Comparison of ENCODE assay signal across 27 mouse cellular contexts in the genomic region with DNA sequence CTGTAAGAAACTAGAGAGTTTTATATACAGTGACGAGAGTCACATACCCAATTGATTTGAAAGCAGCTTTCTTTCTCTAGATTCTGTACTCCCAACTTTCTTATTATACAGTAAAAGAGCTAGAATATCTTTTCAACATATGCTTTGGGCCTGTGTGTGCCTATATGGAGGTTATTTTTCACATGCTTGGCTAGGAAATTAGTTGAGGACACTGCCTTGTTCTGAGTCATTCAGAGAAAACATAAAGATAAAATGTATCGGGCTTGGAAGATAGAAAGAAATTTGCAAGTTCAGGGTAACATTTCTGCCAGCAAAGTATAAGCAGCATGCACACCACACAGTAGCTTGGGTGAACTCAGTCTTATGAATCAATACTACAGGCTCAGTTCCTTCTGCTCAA.
DNase-seq lines count a peak whose midpoint lies in the region; ATAC-seq and TF ChIP-seq lines count a peak whose summit lies in the region.
"Had no signal": no experiment of that assay in that cellular context is flagged by ENCODE, and none has a peak within 500 bp of the region (broad histone marks: within the 10 kb centered on the region; RNA-seq: fewer than 3 reads in every experiment).

No protein-coding gene starts in this region.

- H3K4me3 ChIP-seq in heart, embryonic 10.5 days: no peak overlapping the region
- H3K4me3 ChIP-seq in heart, embryonic 13.5 days: no peak overlapping the region
- no peak overlapping the region for H3K4me3 ChIP-seq in heart, embryonic 16.5 days (ENCODE audit: low read length)
- no peak overlapping the region for H3K4me3 ChIP-seq in layer of hippocampus, adult 2 months
- H3K4me3 ChIP-seq: embryonic facial prominence, embryonic 10.5 days; embryonic facial prominence, embryonic 13.5 days; erythroblast, embryonic 14.5 days; forebrain, embryonic 12.5 days; forebrain, embryonic 15.5 days; gastrocnemius, adult 2 months; hindbrain, embryonic 12.5 days; hindbrain, embryonic 15.5 days had no signal

- peak overlapping the region; percentile 83 for H3K27ac ChIP-seq in heart, embryonic 10.5 days
- peak overlapping the region; percentile 80 for H3K27ac ChIP-seq in heart, embryonic 13.5 days (replicated peaks)
- H3K27ac ChIP-seq in heart, embryonic 16.5 days (ENCODE audit: low read length): peak overlapping the region; percentile 92
- H3K27ac ChIP-seq in layer of hippocampus, adult 2 months: no peak overlapping the region
- H3K27ac ChIP-seq: embryonic facial prominence, embryonic 10.5 days; embryonic facial prominence, embryonic 13.5 days; forebrain, embryonic 12.5 days; forebrain, embryonic 15.5 days; gastrocnemius, adult 2 months; hindbrain, embryonic 12.5 days; hindbrain, embryonic 15.5 days; kidney, postnatal 0 days had no signal

- intact Hi-C loops in heart, postnatal 36 days (cut with DNase I): loop anchor here (2.0 kb wide), 1 partner anchor 363 kb away; no protein-coding TSS in a partner anchor

- H3K9me3 ChIP-seq in heart, embryonic 10.5 days: no peaks in the 10 kb centered on the region
- no peaks in the 10 kb centered on the region for H3K9me3 ChIP-seq in heart, embryonic 13.5 days
- H3K9me3 ChIP-seq in heart, embryonic 16.5 days (replicated peaks; ENCODE audit: control insufficient read depth, low read length): no peaks in the 10 kb centered on the region
- H3K9me3 ChIP-seq: embryonic facial prominence, embryonic 10.5 days; embryonic facial prominence, embryonic 13.5 days; forebrain, embryonic 12.5 days; forebrain, embryonic 15.5 days; hindbrain, embryonic 12.5 days; hindbrain, embryonic 15.5 days had no signal

- no peaks in the 10 kb centered on the region for H3K27me3 ChIP-seq in heart, embryonic 10.5 days (ENCODE audit: insufficient read depth, poor library complexity, severe bottlenecking)
- no peaks in the 10 kb centered on the region for H3K27me3 ChIP-seq in heart, embryonic 13.5 days (replicated peaks)
- H3K27me3 ChIP-seq in heart, embryonic 16.5 days (ENCODE audit: control insufficient read depth, insufficient read depth, low read length): no peaks in the 10 kb centered on the region
- H3K27me3 ChIP-seq: embryonic facial prominence, embryonic 13.5 days; forebrain, embryonic 12.5 days; forebrain, embryonic 15.5 days; hindbrain, embryonic 12.5 days; hindbrain, embryonic 15.5 days had no signal

- WGBS in heart, embryonic 10.5 days: 66% methylated on average over 2 of the region's 2 CpGs
- WGBS in heart, embryonic 13.5 days: 51% methylated on average over 2 of the region's 2 CpGs
- 60% methylated on average over 2 of the region's 2 CpGs for WGBS in heart, embryonic 16.5 days

- no peak overlapping the region for H3K4me2 ChIP-seq in heart, embryonic 13.5 days
- H3K4me2 ChIP-seq in heart, embryonic 16.5 days (ENCODE audit: low read depth, low read length): no peak overlapping the region
- H3K4me2 ChIP-seq: embryonic facial prominence, embryonic 13.5 days; forebrain, embryonic 12.5 days; forebrain, embryonic 15.5 days; hindbrain, embryonic 12.5 days; hindbrain, embryonic 15.5 days had no signal

- H3K36me3 ChIP-seq in heart, embryonic 10.5 days: no peaks in the 10 kb centered on the region
- H3K36me3 ChIP-seq in heart, embryonic 13.5 days: no peaks in the 10 kb centered on the region
- H3K36me3 ChIP-seq in heart, embryonic 16.5 days (ENCODE audit: control insufficient read depth, insufficient read depth): no peaks in the 10 kb centered on the region
- H3K36me3 ChIP-seq: embryonic facial prominence, embryonic 10.5 days; embryonic facial prominence, embryonic 13.5 days; forebrain, embryonic 12.5 days; forebrain, embryonic 15.5 days; hindbrain, embryonic 12.5 days; hindbrain, embryonic 15.5 days had no signal

- no peak for DNase-seq in heart, embryonic 10.5 days (ENCODE audit: low spot score)
- DNase-seq in heart, adult 9 months (ENCODE audit: low spot score in 2 of 2): no peak
- DNase-seq in heart, adult 18-20 months: no peak
- DNase-seq in heart, postnatal 36 days: no peak
- DNase-seq in layer of hippocampus, adult 2 months (ENCODE audit: low spot score in 2 of 2): no peak
- DNase-seq: adrenal gland, adult 2 months; adrenal gland, postnatal 14 days; cerebellum, adult 11-12 months; cerebellum, adult 8-10 months; cerebellum, postnatal 10 days; cerebellum, postnatal 36 days; embryo, embryonic 11 days; gastrocnemius, adult 2 months; gastrocnemius, postnatal 14 days; kidney, adult 2 months had no signal

- peaks cover 16% of the 10 kb centered on the region for H3K4me1 ChIP-seq in heart, embryonic 10.5 days
- peaks cover 31% of the 10 kb centered on the region for H3K4me1 ChIP-seq in heart, embryonic 13.5 days
- H3K4me1 ChIP-seq in heart, embryonic 16.5 days (ENCODE audit: control insufficient read depth, insufficient read depth, low read length): peaks cover 13% of the 10 kb centered on the region
- H3K4me1 ChIP-seq: embryonic facial prominence, embryonic 13.5 days; forebrain, embryonic 12.5 days; hindbrain, embryonic 12.5 days; hindbrain, embryonic 15.5 days had no signal

- no peak for ATAC-seq in heart, embryonic 13.5 days (ENCODE audit: extremely low read depth, insufficient number of reproducible peaks, low FRiP score, low TSS enrichment)
- ATAC-seq in heart, embryonic 16.5 days (replicated peaks; ENCODE audit: extremely low read depth, insufficient read depth, low FRiP score): no peak
- ATAC-seq: CD4-positive, CD25-positive, alpha-beta regulatory T cell, adult 4 months; intestine, postnatal 0 days had no signal

- H3K9ac ChIP-seq in heart, embryonic 13.5 days: no peak overlapping the region
- peak overlapping the region; percentile 38; the same call in 1 of the 2 replicates for H3K9ac ChIP-seq in heart, embryonic 16.5 days (ENCODE audit: low read length)
- H3K9ac ChIP-seq: embryonic facial prominence, embryonic 13.5 days; forebrain, embryonic 12.5 days; forebrain, embryonic 15.5 days; hindbrain, embryonic 12.5 days; hindbrain, embryonic 15.5 days had no signal

- no peak for TF ChIP-seq CTCF in layer of hippocampus, adult 2 months (conservative IDR thresholded peaks at IDR 0.05)
